Mouse (Mus musculus) neural tube, embryonic 10.5 days (tissue): ENCODE results near the gene Olfr1564.
"Not testable (repeated sequence)": the region's sequence is repeated elsewhere in the genome, so short reads cannot be mapped to it uniquely, and the experiment has no call there.

Source experiments
- DNase-seq: peaks from one replicate; pipeline ENCODE4 v3.0.0-alpha.2; 2017; ENCODE audit warnings: low spot score; ENCODE audit errors: extremely low spot score

Olfr1564 gene

GRCm38 (mm10) chr17:33221590-33221989 is at the start of gene Olfr1564:
TSS of gene Olfr1564 (minus strand) at chr17:33221690.
- no peak for DNase-seq

GRCm38 (mm10) chr17:33268907-33269306 is 47.4 kb upstream of the Olfr1564 start:
- no peak for DNase-seq

GRCm38 (mm10) chr17:33264376-33264775 is 42.9 kb upstream of the Olfr1564 start, which contains the start of gene Olfr63:
TSS of gene Olfr63 (plus strand) at chr17:33264676.
- DNase-seq: no peak

- not testable (repeated sequence) for DNase-seq
These were observed 33.8 kb upstream of the Olfr1564 start for GRCm38 (mm10) chr17:33255319-33255657.

- DNase-seq: not testable (repeated sequence)
These were observed 33.2 kb upstream of the Olfr1564 start, which contains the start of gene Zfp955a for GRCm38 (mm10) chr17:33254530-33255318. TSS of gene Zfp955a (minus strand) at chr17:33255145.

GRCm38 (mm10) chr17:33236646-33237045 is 15.2 kb upstream of the Olfr1564 start:
- not testable (repeated sequence) for DNase-seq

- DNase-seq: not testable (repeated sequence)
These were observed 30.5 kb downstream of the Olfr1564 start, which contains the start of gene Olfr239 for GRCm38 (mm10) chr17:33191002-33191401. TSS of gene Olfr239 (plus strand) at chr17:33191302.

- DNase-seq: not testable (repeated sequence)
These were observed 53.3 kb downstream of the Olfr1564 start, which contains the start of gene Olfr55 for GRCm38 (mm10) chr17:33168147-33168546. TSS of gene Olfr55 (plus strand) at chr17:33168447.
